Mouse (Mus musculus) testis, adult 2 months (tissue): Measurements from ENCODE around the gene Herc6. TPM values are rescaled to one million over a fixed set of nuclear protein-coding genes. Genes with fewer than 3 reads are reported as not detected.
"Not testable (repeated sequence)": the region's sequence is repeated elsewhere in the genome, so short reads cannot be mapped to it uniquely, and the experiment has no call there.

Experiments
- H3K27ac ChIP-seq: fragments of 200-500 bp; 2 replicates; pipeline ENCODE4 v1.5.1; 2012; ENCODE audit warnings: low read depth, low read length; ENCODE audit not compliant: control insufficient read depth, insufficient read depth
- H3K27me3 ChIP-seq: fragments of 200-500 bp; 2 replicates; pipeline ENCODE4 v1.6.1; 2012; ENCODE audit warnings: mild to moderate bottlenecking, low read length, moderate library complexity; ENCODE audit not compliant: control insufficient read depth, insufficient read depth
- H3K36me3 ChIP-seq: fragments of 200-500 bp; 2 replicates; pipeline ENCODE4 v1.6.1; 2012; ENCODE audit warnings: mild to moderate bottlenecking, low read length; ENCODE audit not compliant: control insufficient read depth, insufficient read depth
- H3K4me1 ChIP-seq: fragments of 200-500 bp; 2 replicates; pipeline ENCODE4 v1.6.1; 2012; ENCODE audit warnings: low read length; ENCODE audit not compliant: control insufficient read depth, insufficient read depth
- H3K4me3 ChIP-seq: fragments of 200-500 bp; 2 replicates; pipeline ENCODE4 v1.5.1; 2012; ENCODE audit warnings: low read depth, mild to moderate bottlenecking, low read length, moderate library complexity, mixed read lengths; ENCODE audit not compliant: control insufficient read depth
- CTCF ChIP-seq: fragments of 200-500 bp; IDR thresholded peaks from 2 replicates; pipeline ENCODE4 v1.5.1; 2012; ENCODE audit warnings: low read depth, mild to moderate bottlenecking, inconsistent platforms, low read length, moderate library complexity; ENCODE audit not compliant: control insufficient read depth, insufficient read depth, insufficient replicate concordance
- POLR2A ChIP-seq: fragments of 200-500 bp; IDR thresholded peaks from 2 replicates; pipeline ENCODE4 v1.6.1; 2012; ENCODE audit warnings: low read depth, mild to moderate bottlenecking, inconsistent platforms, low read length, moderate library complexity; ENCODE audit not compliant: control insufficient read depth
- polyA plus RNA-seq: library from polyadenylated mRNA; depleted of rRNA; stranded (reverse); fragments of >200 nt; gene quantifications from 2 replicates; pipeline ENCODE4 v1.2.3, GENCODE M21; 2012

Gene Herc6
- polyA plus RNA-seq, 1 experiment: 4.2 TPM

DNA sequence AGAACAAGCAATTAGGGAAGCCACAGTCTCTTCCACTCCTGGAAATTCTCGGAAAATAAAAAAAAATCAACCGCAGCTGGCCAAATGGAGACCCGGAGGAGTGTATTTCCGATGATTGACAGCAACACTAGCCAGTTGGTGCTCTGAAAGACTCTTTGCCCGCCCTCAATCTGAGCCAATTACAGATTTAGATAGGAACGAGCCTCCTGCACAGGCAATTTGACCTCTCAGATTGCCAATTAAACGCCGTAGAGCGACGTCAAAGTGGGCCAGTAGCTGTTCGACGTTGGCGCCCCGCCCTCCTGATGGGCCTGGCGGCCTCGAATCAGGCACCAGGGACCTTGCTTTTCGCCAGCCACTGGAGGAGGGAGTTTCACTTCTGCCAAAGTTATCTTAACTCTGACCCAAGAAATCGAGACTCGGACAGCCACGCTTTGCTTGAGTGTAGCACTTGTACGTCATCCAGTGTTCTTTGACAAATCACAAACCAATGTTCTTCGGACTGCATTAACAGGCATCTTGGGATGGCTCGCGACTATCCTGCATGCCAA, 45.3 kb upstream of the Herc6 start, which contains the start of gene Ppm1k:
Gene Ppm1k, minus strand, starts transcription at position 83 of the 551 bp plus-strand sequence.
- peak within 1 kb of the TSS; percentile 65 for H3K27ac ChIP-seq
- H3K4me1 ChIP-seq: peaks cover 9% of the 10 kb centered on the region
- TF ChIP-seq POLR2A: peak; percentile 40; the same call in 1 of the 2 replicates
- no peak for TF ChIP-seq CTCF
- peak within 1 kb of the TSS; percentile 80 for H3K4me3 ChIP-seq
- H3K36me3 ChIP-seq: no peaks in the 10 kb centered on the region
- H3K27me3 ChIP-seq: no peaks in the 10 kb centered on the region

DNA sequence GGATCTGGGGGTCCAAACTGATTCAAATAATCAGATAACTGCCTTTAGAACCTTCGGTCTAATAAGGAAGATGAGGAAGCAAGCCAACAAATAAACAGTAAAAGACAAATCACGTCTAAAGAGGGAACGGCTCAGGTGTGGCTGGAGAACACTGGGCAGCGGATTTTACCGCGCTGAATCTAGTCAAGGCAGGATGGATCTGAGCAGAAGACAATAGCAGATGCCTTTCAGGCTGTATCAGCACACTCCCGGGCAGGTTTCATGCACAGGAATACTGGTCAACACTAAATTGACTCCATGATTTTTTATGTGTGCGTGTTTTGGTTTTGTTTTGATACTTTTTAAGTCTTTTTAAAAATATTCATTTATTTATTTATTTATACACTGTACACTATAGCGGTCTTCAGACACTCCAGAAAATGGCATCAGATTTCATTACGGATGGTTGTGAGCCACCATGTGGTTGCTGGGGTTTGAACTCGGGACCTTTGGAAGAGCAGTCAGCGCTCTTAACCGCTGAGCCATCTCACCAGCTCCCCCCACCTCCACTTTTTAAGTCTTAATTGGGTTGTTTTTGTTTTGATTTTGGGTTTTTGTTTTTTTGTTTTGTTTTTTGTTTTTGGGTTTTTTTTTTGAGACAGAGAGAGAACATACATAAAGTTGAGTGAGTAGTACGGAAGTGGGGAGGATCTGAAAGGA, 44.7 kb upstream of the Herc6 start:
- peak overlapping the region; percentile 80 for H3K4me3 ChIP-seq
- no peak for TF ChIP-seq CTCF
- no peak for TF ChIP-seq POLR2A
- peaks cover 9% of the 10 kb centered on the region for H3K4me1 ChIP-seq
- peak overlapping the region; percentile 57; the same call in 1 of the 2 replicates for H3K27ac ChIP-seq
- H3K27me3 ChIP-seq: no peaks in the 10 kb centered on the region
- H3K36me3 ChIP-seq: no peaks in the 10 kb centered on the region

DNA sequence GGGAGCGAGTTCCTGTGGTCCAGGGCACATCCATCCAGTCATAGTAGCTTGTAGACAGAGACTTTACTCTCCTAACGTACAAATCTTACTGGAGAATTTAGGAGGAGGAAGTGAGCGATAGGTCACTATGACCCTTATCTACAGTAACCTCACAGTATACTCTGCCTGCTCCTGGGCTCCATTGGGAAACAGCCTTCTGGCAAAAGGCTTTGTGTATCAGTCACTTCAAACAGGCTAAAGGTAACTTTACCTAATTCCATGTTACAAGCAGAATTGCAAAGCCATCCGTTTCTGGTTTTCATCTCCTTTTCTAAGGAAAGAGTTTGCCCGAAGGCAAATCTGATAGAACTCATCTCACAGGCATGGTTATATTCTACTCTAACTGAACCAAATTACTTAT, 42.9 kb upstream of the Herc6 start:
- TF ChIP-seq CTCF (no peak), POLR2A (no peak)
- peaks cover 9% of the 10 kb centered on the region for H3K4me1 ChIP-seq
- no peaks in the 10 kb centered on the region for H3K36me3 ChIP-seq
- no peak overlapping the region for H3K27ac ChIP-seq
- no peak overlapping the region for H3K4me3 ChIP-seq
- H3K27me3 ChIP-seq: no peaks in the 10 kb centered on the region

DNA sequence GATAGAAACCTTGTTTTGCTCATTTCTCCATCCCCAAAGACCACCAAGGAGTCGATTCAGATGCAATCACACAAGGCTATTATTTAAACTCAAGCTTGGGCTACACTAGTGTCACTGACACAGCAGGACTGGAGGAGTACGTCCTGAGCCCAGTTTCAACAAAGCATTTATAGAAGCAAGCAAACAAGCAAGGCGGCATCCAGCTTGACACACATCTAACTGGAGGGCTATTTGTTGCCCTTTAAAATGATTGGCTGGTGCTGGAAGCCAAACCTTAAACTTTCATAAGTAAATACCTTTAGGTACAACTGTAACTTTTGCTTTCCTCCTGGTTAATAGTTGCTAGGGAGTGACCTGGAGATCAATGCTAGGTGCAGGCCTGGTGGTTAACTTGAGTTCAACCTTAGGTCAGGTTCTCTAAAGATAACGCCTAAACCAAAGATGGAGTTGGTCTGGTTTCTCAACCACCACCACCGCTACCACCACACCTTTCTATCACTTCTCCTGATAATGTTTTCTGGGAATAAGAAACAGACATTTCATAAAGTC, 39.8 kb upstream of the Herc6 start:
- Histone ChIP-seq H3K27me3 (no peaks in the 10 kb centered on the region), H3K4me1 (peaks cover under 1% of the 10 kb centered on the region; the same call in 1 of the 2 replicates), H3K27ac (no peak overlapping the region), H3K4me3 (no peak overlapping the region), H3K36me3 (no peaks in the 10 kb centered on the region)
- TF ChIP-seq CTCF (no peak), POLR2A (no peak)

DNA sequence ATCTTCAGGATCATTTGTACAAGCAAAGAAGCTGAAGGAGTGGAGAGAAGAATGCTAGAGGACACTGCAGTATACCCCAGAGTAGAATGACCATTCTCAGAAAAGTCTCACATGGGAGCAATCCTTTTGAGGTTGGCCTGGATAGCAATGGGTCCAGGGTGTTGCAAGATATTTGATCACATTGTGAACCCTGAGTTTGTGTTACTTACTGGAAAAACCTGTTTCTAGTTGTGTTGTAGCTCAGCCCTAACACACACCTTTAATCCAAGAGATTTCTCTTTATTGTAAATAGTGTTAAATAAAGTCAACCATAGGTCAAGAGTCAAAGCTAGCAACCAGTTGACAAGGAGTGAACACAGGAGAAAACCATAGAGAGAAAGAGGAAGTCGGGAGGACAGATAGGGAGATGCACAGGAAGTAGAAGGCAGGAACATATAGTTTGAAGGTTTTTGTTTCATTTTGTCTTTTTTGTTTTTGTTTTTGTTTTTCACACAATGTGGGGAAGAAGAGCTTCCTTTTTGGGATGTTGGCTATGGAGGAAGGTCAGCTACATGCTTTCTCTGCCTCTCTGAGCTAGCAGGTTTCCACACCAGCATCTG, 39.0 kb upstream of the Herc6 start:
- no peak overlapping the region for H3K4me3 ChIP-seq
- TF ChIP-seq POLR2A (no peak), CTCF (no peak)
- H3K27ac ChIP-seq: no peak overlapping the region
- no peaks in the 10 kb centered on the region for H3K4me1 ChIP-seq
- no peaks in the 10 kb centered on the region for H3K27me3 ChIP-seq
- no peaks in the 10 kb centered on the region for H3K36me3 ChIP-seq

DNA sequence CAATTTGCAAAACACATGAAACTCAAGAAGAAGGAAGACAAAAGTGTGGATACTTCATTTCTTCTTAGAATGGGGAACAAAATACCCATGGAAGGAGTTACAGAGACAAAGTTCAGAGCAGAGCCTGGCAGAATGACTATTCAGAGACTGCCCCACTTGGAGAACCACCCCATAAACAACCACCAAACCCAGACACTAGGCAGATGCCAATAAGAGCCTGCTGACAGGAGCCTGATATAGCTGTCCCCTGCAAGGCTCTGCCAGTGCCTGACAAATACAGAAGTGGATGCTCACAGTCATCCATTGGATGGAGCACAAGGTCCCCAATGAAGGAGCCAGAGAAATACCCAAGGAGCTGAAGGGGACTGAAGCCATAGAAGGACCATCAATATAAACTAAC, 37.2 kb upstream of the Herc6 start:
- H3K4me1 ChIP-seq, H3K27ac ChIP-seq, H3K4me3 ChIP-seq, H3K27me3 ChIP-seq, H3K36me3 ChIP-seq: not testable (repeated sequence)

DNA sequence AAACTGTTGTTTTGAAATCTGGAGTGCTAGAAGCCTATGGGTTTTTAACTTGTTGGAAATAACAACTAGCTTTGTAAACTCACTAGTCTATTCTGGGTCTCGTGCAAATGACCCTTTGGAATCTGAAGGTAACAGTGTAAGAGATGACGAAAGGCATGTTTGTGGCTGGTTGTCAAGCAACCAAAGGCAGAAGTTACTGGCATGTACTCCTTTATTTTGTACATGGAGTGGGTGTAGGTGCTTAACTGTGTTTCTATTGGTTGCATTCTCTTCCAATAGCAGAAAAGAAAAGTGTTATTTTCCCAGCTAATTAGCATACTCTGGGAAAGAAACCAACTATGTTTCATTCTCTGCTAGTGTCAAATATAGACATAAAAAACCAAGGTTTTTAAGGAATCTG, 35.9 kb upstream of the Herc6 start:
- H3K4me1 ChIP-seq: no peaks in the 10 kb centered on the region
- H3K27ac ChIP-seq: no peak overlapping the region
- H3K36me3 ChIP-seq: no peaks in the 10 kb centered on the region
- no peaks in the 10 kb centered on the region for H3K27me3 ChIP-seq
- no peak overlapping the region for H3K4me3 ChIP-seq
- TF ChIP-seq POLR2A (no peak), CTCF (no peak)
